Mouse (Mus musculus): ENCODE results near the gene Lysmd3.

The Lysmd3 gene

DNA sequence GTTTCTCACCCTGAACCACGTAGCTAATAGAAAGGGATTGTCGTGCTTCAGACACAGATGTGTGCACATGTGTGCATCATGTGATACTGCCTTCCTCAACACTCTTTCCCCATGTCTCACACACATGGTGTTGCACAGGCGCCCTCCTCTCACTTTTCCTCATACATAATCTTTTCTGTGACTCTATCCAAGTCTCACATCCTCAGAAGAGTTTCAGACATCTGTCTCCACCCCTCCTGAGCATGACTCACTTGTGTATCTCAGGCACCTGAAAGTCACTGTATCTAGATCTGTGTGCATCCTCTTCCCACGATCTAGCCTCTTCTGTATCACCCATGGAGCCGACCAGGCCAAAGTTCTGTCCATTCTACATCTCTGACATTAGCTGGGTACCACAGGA lies 10.2 kb downstream of the Lysmd3 start:
- DNase-seq (ENCODE audit: low spot score in 2 of 2): no peak

DNA sequence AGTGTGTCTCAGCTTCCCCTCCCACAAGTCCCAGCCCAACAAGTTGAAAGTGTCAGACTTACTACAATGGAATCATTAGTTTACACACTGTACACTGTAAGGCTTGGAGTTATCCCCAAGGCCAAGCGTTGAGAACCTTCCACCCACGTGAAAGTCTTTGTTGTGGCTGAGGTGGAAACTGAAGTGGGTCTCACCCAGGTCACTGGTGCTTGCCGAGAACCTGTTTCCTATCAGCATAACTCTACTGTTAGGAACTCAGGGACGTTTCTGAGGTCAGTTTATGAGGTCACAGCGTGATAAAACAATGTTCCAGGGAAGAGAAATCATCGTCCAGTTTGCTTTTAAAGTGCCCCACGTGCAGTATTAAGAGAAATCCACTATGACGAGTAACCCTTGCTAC lies 17.9 kb downstream of the Lysmd3 start:
- no peak for DNase-seq (ENCODE audit: low spot score in 2 of 2)

DNA sequence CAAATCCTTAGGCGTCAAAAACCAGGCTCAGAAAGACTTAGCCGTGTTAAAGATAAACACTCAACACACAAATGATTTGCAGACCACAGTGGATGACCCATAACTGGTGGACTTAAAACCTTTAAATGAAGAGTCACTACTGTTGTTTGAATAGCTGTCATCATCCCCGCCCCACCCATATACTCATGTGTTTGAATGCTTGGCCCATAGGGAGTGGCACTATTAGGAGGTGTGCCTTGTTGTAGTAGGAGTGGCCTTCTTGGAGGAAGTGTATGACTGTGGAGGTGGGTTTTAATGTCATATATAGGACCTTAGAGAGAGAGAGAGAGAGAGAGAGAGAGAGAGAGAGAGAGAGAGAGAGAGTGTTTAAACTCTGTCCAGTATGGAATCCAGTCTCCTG lies 25.6 kb downstream of the Lysmd3 start:
- DNase-seq (ENCODE audit: low spot score in 2 of 2): no peak

DNA sequence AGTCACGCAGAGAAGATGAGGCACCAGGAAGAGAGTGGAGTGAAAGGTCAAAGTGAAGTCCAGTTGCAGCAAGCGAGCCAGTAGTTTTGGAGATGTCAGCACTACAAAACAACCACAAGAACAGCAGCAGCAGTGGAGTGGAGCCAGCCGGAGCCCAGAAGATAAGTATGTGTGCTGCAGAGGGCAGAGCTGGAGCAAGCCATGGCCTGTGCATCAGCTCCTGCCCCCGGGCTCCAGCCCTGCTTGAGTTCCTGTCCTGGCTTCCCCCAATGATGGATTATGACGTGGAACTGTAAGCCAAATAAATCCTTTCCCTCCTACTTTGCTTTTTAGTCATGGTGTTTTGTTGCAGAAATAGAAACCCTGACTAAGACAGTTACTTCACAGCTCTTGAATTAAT lies 26.8 kb downstream of the Lysmd3 start:
- DNase-seq (ENCODE audit: low spot score in 2 of 2): no peak

DNA sequence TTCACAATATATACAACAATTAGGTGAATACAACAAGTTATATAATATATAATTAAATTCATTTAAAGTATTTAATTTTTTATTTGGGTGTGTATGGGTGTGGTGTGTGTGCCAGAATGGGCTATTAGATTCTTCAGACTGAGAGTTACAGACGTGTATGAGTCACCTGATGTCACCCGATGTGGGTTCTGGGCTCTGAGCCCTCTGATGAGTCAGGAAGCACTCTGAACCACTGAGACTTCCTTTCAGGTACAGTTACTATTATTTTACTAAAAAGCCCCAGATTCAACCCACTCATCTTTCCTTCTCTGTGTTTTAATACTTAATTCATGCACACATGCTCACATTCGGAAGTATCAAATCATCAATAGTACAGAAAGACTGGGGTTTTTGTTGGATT lies 27.4 kb downstream of the Lysmd3 start:
- DNase-seq (ENCODE audit: low spot score in 2 of 2): no peak

DNA sequence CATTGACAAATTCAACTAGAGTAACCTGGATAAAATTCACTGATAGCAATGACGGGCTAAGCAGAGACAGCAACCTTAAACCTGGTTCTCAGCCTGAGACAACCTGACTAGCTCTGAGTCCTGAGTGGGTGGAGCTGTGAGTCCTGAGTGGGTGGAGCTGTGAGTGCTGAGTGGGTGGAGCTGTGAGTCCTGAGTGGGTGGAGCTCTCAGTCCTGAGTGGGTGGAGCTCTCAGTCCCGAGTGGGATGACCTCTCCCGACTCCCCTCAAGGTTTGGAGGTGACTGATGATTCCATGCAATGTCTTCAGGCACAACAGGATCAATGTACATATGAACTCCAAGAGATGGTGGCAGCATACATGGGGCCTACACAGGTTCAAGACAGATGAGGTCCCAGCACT lies 32.1 kb downstream of the Lysmd3 start:
- no peak for DNase-seq (ENCODE audit: low spot score in 2 of 2)

DNA sequence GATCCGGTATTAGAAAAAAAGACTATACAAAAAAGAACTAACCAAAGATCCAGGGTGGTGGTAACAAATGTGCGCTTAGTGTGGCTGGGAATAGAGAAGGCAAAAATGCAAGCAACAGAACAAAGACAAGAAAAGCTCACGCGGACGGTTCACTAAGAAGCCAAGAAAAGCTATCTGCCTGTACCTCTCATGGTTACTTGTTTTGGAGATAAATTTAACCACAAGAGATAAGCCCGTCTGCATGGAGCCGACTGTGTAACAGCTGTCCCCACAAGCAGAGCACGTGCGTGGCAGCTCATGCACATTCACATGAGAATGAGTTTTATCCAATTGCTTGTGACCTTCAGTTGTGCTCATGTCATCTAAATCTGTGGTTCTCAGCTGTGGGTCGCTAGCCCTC lies 33.0 kb downstream of the Lysmd3 start:
- DNase-seq (ENCODE audit: low spot score in 2 of 2): no peak

DNA sequence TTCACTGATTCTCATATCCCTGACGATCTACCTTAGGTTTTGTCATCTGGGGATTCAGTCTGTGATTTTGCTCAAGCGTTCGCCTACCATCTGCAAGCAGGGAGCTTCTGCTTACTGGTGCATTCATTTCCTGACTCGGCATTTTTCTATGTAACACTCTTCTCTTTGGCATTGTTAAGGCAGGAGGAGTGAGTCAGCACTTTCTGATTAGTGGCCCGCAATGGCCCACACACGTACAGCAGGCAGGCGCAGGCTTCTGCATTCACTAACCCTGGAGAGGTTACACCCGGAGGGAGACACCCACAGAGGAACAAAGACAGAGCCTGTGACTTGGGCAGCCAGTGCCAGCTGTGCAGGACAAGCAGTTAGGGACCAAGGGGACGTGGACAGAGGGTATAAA lies 34.1 kb downstream of the Lysmd3 start:
- DNase-seq (ENCODE audit: low spot score in 2 of 2): peak in 1 of 2 experiments; percentile 20

DNA sequence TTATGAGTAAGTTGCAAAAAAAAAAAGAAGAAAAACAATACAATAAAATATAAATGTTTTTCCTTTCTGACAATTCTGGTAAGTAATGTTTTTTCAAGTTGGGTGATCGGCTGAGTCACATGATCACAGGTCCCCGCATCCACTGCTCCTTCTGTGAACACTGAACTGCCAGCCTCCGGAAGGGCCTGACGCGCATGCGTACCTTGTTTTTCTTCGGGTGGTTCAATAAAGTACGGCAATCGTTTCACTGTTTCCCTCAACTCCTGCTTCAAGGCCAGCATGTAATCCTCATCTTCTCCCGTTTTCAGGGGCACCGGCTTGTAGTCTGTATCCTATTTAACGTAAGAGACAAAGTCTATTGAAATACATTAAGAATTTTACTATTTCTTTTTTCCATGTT lies 37.0 kb downstream of the Lysmd3 start:
- no peak for DNase-seq (ENCODE audit: low spot score in 2 of 2)

DNA sequence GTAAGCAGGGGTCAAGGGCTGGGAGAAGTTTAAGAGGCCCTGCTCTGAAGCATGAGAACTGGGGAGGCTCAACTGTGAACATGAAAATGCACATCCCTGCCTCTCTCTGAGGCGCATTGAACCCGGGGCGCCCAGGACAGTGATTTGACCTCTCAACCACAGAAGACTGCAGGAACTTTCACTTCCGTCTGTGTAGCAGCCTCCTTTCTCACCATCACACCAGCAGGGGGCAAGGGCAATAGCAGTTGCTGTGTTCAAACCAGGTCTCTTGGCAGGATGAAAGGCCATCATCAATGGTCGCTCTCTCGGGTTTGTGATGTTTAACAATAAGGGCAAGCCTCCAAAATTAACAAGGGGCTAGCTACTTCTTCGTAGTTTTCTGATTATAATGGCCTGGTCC lies 45.7 kb downstream of the Lysmd3 start:
- no peak for DNase-seq (ENCODE audit: low spot score in 2 of 2)

DNA sequence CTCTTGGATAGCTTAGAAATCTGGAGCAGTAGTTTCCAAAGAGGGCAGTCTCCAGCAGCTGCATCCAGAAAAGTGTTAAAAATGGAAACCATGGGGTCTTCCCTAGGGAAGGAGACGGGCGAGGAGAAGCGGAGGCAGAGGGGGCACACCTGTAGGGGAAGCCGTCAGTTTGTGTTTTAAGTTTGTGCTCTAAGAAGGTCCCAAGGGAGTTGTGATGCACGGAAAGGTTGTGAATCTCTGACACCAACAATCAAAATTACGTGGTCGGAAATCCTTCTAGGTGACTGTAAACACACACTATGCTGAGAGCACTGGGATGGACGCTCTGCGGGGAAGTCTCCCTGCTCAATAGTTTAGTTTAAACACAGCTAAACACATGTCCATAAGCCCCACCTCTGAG lies 46.2 kb downstream of the Lysmd3 start:
- no peak for DNase-seq (ENCODE audit: low spot score in 2 of 2)

DNA sequence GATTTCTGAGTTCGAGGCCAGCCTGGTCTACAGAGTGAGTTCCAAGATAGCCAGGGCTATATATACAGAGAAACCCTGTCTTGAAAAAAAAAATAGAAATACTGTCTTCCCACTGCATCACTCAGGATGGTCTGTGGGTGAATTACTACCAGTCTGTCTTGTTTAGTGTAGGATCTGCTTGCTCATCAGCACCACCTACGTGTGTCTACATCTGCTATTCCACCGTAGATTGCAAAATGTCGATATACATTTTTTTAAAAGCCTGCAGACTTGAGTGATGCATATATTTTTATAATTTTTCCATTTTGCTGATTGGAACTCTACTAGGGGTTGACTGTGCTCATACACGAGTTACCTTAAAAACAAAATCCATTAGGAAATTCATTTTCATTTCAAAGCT lies 48.8 kb downstream of the Lysmd3 start:
- DNase-seq (ENCODE audit: low spot score in 2 of 2): no peak

DNA sequence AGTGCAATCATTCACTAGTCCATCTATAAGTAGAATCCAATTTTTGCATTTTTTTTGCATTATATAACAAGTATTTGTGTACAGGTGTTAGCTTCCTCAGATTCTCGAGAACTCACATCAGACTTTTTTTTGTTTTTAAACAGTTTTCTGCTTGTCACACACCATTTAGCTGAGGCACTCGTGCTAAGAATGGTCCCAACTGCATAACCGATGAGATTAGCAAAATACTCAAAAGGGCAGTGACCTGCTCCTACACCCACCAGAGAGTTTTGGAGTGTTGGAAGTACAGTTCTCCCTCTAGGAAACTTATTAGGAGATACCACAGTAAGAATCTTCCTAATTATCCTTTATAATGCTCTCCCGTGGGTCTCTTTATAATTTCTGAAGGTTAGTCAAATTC lies 52.3 kb downstream of the Lysmd3 start:
- DNase-seq (ENCODE audit: low spot score in 2 of 2): no peak

DNA sequence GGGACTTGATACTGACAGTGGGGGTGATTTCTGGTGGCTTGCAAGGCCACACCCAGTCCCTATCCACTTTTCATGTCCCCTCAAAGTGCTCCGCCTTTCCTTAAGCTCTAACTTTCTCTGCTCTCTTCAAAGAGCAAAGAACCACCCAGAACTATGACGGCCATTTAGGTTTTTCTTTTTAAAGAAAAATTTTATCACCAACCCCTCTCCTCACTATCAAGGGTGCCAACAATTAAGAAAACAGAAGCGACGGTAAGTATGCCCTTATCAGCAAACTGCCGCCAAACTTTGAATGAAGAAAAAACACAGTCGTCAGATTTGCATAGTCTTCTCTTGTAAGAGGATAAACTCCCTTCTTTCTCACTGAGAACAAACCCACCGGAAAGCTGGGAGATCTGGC lies 52.8 kb downstream of the Lysmd3 start:
- DNase-seq (ENCODE audit: low spot score in 2 of 2): peak in 1 of 2 experiments; percentile 10

DNA sequence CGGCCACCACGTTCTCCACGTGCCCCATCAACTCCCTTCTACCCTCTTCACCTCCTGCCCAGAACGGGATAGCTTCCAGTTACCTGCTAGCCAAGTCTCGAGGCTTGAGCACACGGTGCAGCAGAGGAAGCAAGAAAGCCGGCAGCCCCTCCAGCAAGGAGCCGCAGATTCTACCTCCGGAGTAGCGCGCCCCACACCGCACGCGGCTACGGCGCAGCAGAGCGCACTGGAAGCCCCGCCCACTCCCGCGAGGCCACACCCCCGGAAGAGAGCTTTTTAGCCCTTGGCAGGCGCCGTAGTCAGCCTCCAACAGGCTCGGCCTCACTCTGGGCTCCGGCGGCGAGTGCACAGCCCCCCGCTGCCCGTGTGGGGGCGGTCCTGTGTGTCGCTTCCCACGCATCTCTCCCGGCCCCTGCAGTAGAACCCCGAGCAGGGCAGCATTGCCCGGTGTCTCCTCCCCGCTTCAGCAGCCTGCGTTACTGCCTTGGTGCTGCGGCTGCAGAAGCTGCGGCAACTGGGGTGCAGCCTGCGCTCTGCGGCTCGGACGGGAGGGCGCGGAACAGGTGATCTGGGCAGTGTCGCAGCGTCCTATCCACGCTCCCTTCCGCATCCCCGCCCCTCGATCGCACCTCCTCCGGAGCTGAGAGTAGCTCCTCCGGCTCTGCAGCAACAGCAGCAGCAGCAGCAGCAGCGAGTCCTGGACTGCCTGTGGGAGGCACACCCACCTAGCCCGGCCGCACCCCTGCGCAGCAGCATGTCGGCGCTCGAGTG lies 53.5 kb downstream of the Lysmd3 start, which contains the start of the genes Polr3g and Mblac2:
Gene Polr3g (minus strand): TSS at position 239 of the 771 bp plus-strand sequence.
Gene Mblac2 (plus strand): TSS at position 567 of the 771 bp plus-strand sequence.
- peak; percentile 95 for DNase-seq (ENCODE audit: low spot score in 2 of 2)

DNA sequence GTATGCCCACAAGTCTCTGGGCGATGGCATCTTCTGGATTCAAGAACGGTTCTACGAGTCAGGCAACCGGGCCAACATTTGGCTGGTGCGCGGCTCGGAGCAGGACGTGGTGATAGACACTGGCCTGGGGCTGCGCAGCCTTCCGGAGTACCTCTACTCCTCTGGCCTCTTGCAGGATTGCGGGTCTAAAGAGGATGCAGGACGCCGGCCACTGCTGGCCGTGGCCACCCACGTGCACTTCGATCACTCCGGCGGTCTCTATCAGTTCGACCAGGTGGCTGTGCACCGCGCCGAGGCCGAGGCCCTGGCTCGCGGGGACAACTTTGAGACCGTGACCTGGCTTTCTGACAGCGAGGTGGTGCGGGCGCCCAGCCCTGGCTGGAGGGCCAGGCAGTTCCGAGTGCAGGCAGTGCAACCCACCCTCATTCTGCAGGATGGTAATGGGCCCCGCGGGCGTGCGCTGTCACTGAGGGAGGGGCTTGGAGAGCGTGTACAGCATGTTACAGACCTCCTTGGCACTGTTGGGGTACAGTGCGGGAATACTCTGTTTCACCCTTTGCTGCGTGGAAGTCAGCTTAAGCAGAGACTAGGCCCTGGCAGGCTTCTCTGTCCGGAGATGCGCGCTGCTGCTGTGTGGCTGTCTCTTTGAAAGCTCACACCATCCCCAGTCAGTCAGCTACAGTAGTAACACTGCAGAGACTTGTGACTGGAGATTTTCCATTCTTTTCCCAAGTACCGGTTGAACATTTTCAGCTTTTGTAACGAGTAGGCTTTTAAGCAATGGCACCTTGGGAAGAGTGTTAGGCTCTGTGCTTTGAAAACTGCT lies 54.3 kb downstream of the Lysmd3 start:
- DNase-seq (ENCODE audit: low spot score in 2 of 2): no peak

DNA sequence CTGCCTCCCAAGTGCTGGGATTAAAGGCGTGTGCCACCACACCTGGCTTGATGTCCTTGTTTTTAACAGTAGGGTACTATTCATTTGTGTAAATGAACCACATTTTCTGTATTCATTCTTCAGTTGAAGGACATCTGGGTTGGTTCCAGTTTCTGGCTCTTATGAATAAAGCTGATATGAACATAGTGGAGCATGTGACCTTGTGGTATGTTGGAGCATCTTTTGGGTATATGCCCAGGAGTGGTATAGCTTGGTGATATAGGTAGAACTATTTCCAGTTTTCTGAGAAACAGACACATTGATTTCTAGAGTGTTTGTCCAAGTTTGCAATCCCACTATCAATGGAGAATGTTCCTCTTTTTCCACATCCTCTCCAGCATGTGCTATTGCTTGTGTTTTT lies 56.4 kb downstream of the Lysmd3 start:
- no peak for DNase-seq (ENCODE audit: low spot score in 2 of 2)
